Mouse (Mus musculus) heart, adult 2 months (tissue): ENCODE measurements around the gene Mapk3.

Source experiments
- CTCF ChIP-seq: fragments of 200-600 bp; IDR thresholded peaks from 2 replicates; pipeline ENCODE4 v1.8.1; 2022; ENCODE audit warnings: antibody characterized with exemption, mild to moderate bottlenecking, moderate library complexity
- POLR2A ChIP-seq: fragments of 200-500 bp; IDR thresholded peaks from 2 replicates; pipeline ENCODE4 v1.6.1; 2011; ENCODE audit warnings: mild to moderate bottlenecking, low read depth, low read length, control low read depth; ENCODE audit not compliant: insufficient read depth

- TF ChIP-seq POLR2A (no peak), CTCF (peak; percentile 40)
These were observed 37.0 kb downstream of the Mapk3 start for GRCm38 (mm10) chr7:126796350-126796932.
